Mouse (Mus musculus): ENCODE measurements around the gene 5530401A14Rik.

DNA sequence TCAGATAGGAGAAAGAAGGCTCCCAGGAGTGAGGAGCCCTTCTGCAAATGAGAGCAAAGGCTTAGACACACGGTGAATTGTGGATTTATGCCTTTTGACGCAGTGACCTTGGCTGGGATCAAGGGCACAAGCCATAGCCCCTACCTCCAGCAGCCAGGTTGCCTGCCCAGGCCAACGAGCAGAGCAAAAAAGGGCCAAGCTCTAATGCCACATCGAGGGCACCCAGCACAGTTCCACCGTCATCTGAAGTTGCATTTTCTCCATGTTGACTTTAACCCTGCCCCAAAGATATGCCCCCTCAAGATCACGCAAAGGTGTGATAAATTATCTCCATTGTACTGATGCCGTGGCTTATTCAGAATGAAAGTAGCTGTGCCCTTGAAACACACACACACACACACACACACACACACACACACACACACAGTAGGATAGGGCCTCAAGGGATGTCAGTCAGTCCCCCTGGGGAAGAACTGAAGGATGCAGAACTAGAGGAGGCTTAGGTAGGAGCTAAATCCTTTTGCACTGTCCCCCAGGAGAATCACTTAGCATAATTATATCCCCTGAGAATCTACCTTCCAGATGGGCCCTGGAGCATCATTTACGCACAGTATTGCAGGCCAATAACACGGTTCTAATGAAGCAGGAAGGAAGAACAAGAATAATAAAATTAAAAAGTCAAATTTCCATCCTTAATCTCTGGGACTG is 11.2 kb downstream of the 5530401A14Rik start:
- TF ChIP-seq CTCF (IDR thresholded peaks at IDR 0.05; ENCODE audit: low read depth, low read length) (no peak), POLR2AphosphoS5 (IDR thresholded peaks at IDR 0.05; ENCODE audit: insufficient replicate concordance, low read depth, low read length) (no peak), GATA1 (IDR thresholded peaks at IDR 0.05; ENCODE audit: borderline replicate concordance, low read length) (no peak)

Data from G1E (cell line).